Mouse (Mus musculus) bone marrow, adult 2 months (tissue): ENCODE data around the gene Wscd2.

ENCODE experiments used
- CTCF ChIP-seq: fragments of 200-500 bp; IDR thresholded peaks from 2 replicates; pipeline ENCODE4 v1.5.1; 2011; ENCODE audit warnings: low read length, control low read depth; ENCODE audit not compliant: control insufficient read depth, insufficient read depth
- POLR2A ChIP-seq: fragments of 200-500 bp; IDR thresholded peaks from 2 replicates; pipeline ENCODE4 v1.6.1; 2011; ENCODE audit warnings: low read depth, mild to moderate bottlenecking, control low read depth, low read length, borderline replicate concordance; ENCODE audit not compliant: control insufficient read depth

GRCm38 (mm10) chr5:113553402-113553897 is 63.3 kb downstream of the Wscd2 start:
- TF ChIP-seq POLR2A (no peak), CTCF (no peak)
